Mouse (Mus musculus) embryonic facial prominence, embryonic 10.5 days (tissue): ENCODE data around the gene Rasal2. TPM values are rescaled to one million over a fixed set of nuclear protein-coding genes. Genes with fewer than 3 reads are reported as not detected.

Experiments used
- DNase-seq: peaks from one replicate; pipeline ENCODE4 v3.0.0-alpha.2; 2017; ENCODE audit warnings: low spot score
- H3K27ac ChIP-seq: fragments of 300-500 bp; sonication (generic); replicated peaks from 2 replicates; pipeline ENCODE4 v1.5.1; 2016; ENCODE audit warnings: mild to moderate bottlenecking
- H3K27me3 ChIP-seq: fragments of 300-500 bp; sonication (generic); replicated peaks from 2 replicates; pipeline ENCODE4 v1.6.1; 2016; ENCODE audit warnings: low read depth, mild to moderate bottlenecking; ENCODE audit not compliant: poor library complexity, severe bottlenecking
- H3K36me3 ChIP-seq: fragments of 300-500 bp; sonication (generic); replicated peaks from 2 replicates; pipeline ENCODE4 v1.6.1; 2016; ENCODE audit warnings: mild to moderate bottlenecking, moderate library complexity
- H3K4me1 ChIP-seq: fragments of 300-500 bp; sonication (generic); 2 replicates; pipeline ENCODE4 v1.6.1; 2016
- H3K4me3 ChIP-seq: fragments of 300-500 bp; sonication (generic); 2 replicates; pipeline ENCODE4 v1.5.1; 2016; ENCODE audit warnings: mild to moderate bottlenecking, moderate library complexity
- H3K9me3 ChIP-seq: fragments of 300-500 bp; sonication (generic); 2 replicates; pipeline ENCODE4 v1.6.1; 2016; ENCODE audit warnings: mild to moderate bottlenecking
- WGBS: fragments of 180-500 bp; shearing (Covaris S2); methylation state at CpG from one replicate; pipeline ENCODE4 v1.1.7; 2016; 5-methylcytosine and 5-hydroxymethylcytosine counted together
- polyA plus RNA-seq: library from polyadenylated mRNA; unstranded; fragments of >200 nt; fragmentation: Nextera tagmentation; extraction: Ambion mirVana; gene quantifications from 2 replicates; pipeline ENCODE4 v1.2.1, GENCODE M21; 2016

The Rasal2 gene
- polyA plus RNA-seq, 1 experiment from 2014 or later, result 9.0 TPM

- Histone ChIP-seq H3K27ac (no peak overlapping the region), H3K9me3 (no peaks in the 10 kb centered on the region), H3K27me3 (0 out of 2 replicates have a peak, but pooled peaks cover 3% of the 10 kb centered on the region), H3K4me3 (no peak overlapping the region), H3K36me3 (no peaks in the 10 kb centered on the region), H3K4me1 (peaks cover 1% of the 10 kb centered on the region)
- no peak for DNase-seq
- WGBS, result 89% methylated on average over 4 of the region's 4 CpGs
Measured at GRCm38 (mm10) chr1:157434404-157434803, 22.0 kb upstream of the Rasal2 start.

GRCm38 (mm10) chr1:157433316-157433715 lies 20.9 kb upstream of the Rasal2 start:
- WGBS, result 54% methylated on average over 3 of the region's 3 CpGs
- Histone ChIP-seq H3K9me3 (no peaks in the 10 kb centered on the region), H3K36me3 (no peaks in the 10 kb centered on the region), H3K4me3 (no peak overlapping the region), H3K27me3 (0 out of 2 replicates have a peak, but pooled peaks cover 3% of the 10 kb centered on the region), H3K4me1 (no peaks in the 10 kb centered on the region), H3K27ac (no peak overlapping the region)
- DNase-seq, result no peak

GRCm38 (mm10) chr1:157428366-157428765 lies 16.0 kb upstream of the Rasal2 start:
- WGBS, result 93% methylated on average over 3 of the region's 3 CpGs
- DNase-seq, result no peak
- Histone ChIP-seq H3K4me1 (no peaks in the 10 kb centered on the region), H3K4me3 (no peak overlapping the region), H3K27ac (no peak overlapping the region), H3K9me3 (no peaks in the 10 kb centered on the region), H3K27me3 (no peaks in the 10 kb centered on the region), H3K36me3 (no peaks in the 10 kb centered on the region)

GRCm38 (mm10) chr1:157427604-157428003 lies 15.2 kb upstream of the Rasal2 start:
- no peaks in the 10 kb centered on the region for H3K36me3 ChIP-seq
- WGBS, result 92% methylated on average over 4 of the region's 4 CpGs

GRCm38 (mm10) chr1:157426933-157427332 lies 14.5 kb upstream of the Rasal2 start:
- Histone ChIP-seq H3K27ac (no peak overlapping the region), H3K4me1 (no peaks in the 10 kb centered on the region), H3K9me3 (no peaks in the 10 kb centered on the region), H3K36me3 (no peaks in the 10 kb centered on the region), H3K27me3 (no peaks in the 10 kb centered on the region), H3K4me3 (no peak overlapping the region)
- no peak for DNase-seq
- WGBS, result 73% methylated on average over 1 of the region's 1 CpGs

More at GRCm38 (mm10) chr1:157427604-157428003, 15.2 kb upstream of the Rasal2 start:
- Histone ChIP-seq H3K27me3 (no peaks in the 10 kb centered on the region), H3K4me3 (no peak overlapping the region), H3K9me3 (no peaks in the 10 kb centered on the region), H3K4me1 (no peaks in the 10 kb centered on the region), H3K27ac (no peak overlapping the region)
- DNase-seq, result no peak

- Histone ChIP-seq H3K36me3 (no peaks in the 10 kb centered on the region), H3K4me3 (no peak overlapping the region), H3K9me3 (no peaks in the 10 kb centered on the region), H3K4me1 (no peaks in the 10 kb centered on the region), H3K27me3 (no peaks in the 10 kb centered on the region), H3K27ac (no peak overlapping the region)
- 76% methylated on average over 8 of the region's 8 CpGs for whole genome bisulfite sequencing
- no peak for DNase-seq
Measured at GRCm38 (mm10) chr1:157425741-157426427, 13.5 kb upstream of the Rasal2 start.

- peaks cover 17% of the 10 kb centered on the region for H3K4me1 ChIP-seq
- no peaks in the 10 kb centered on the region for H3K27me3 ChIP-seq
- H3K27ac ChIP-seq, result peak overlapping the region; percentile 57; the same call in 1 of the 2 replicates
- H3K36me3 ChIP-seq, result peaks cover 18% of the 10 kb centered on the region
- DNase-seq, result no peak
- WGBS, result 48% methylated on average over 7 of the region's 7 CpGs
- H3K4me3 ChIP-seq, result no peak overlapping the region
- H3K9me3 ChIP-seq, result no peaks in the 10 kb centered on the region
Measured at GRCm38 (mm10) chr1:157417861-157418260, 5.5 kb upstream of the Rasal2 start.

GRCm38 (mm10) chr1:157417414-157417813 lies 5.0 kb upstream of the Rasal2 start:
- peaks cover 17% of the 10 kb centered on the region for H3K4me1 ChIP-seq
- no peak overlapping the region for H3K4me3 ChIP-seq
- no peak for DNase-seq
- no peaks in the 10 kb centered on the region for H3K9me3 ChIP-seq
- 51% methylated on average over 3 of the region's 3 CpGs for WGBS
- H3K27me3 ChIP-seq, result no peaks in the 10 kb centered on the region
- H3K36me3 ChIP-seq, result peaks cover 18% of the 10 kb centered on the region
- H3K27ac ChIP-seq, result peak overlapping the region; percentile 57; the same call in 1 of the 2 replicates

- Histone ChIP-seq H3K27ac (no peak overlapping the region), H3K36me3 (peaks cover 18% of the 10 kb centered on the region), H3K4me1 (peaks cover 18% of the 10 kb centered on the region), H3K27me3 (no peaks in the 10 kb centered on the region), H3K9me3 (no peaks in the 10 kb centered on the region), H3K4me3 (no peak overlapping the region)
- DNase-seq, result no peak
- WGBS, result 83% methylated on average over 2 of the region's 2 CpGs
Measured at GRCm38 (mm10) chr1:157416628-157417027, 4.2 kb upstream of the Rasal2 start.

- Histone ChIP-seq H3K9me3 (no peaks in the 10 kb centered on the region), H3K4me1 (peaks cover 26% of the 10 kb centered on the region), H3K27me3 (no peaks in the 10 kb centered on the region), H3K27ac (no peak overlapping the region), H3K4me3 (no peak overlapping the region), H3K36me3 (peaks cover 18% of the 10 kb centered on the region)
- no peak for DNase-seq
- WGBS, result 75% methylated on average over 3 of the region's 3 CpGs
Measured at GRCm38 (mm10) chr1:157415771-157416170, 3.4 kb upstream of the Rasal2 start.

GRCm38 (mm10) chr1:157411711-157412380 lies 549 bp downstream of the Rasal2 start:
- peaks cover 21% of the 10 kb centered on the region for H3K4me1 ChIP-seq
- peaks cover 2% of the 10 kb centered on the region; the same call in 1 of the 2 replicates for H3K36me3 ChIP-seq
- H3K27me3 ChIP-seq, result no peaks in the 10 kb centered on the region
- peak; percentile 76 for DNase-seq
- no peaks in the 10 kb centered on the region for H3K9me3 ChIP-seq
- H3K27ac ChIP-seq, result peak overlapping the region; percentile 96
- WGBS, result under 1% methylated on average over 85 of the region's 85 CpGs
- H3K4me3 ChIP-seq, result peak overlapping the region; percentile 91

- Histone ChIP-seq H3K27ac (peak overlapping the region; percentile 96), H3K4me3 (peak overlapping the region; percentile 91), H3K4me1 (peaks cover 21% of the 10 kb centered on the region)
Measured at GRCm38 (mm10) chr1:157411341-157411710, 1.1 kb downstream of the Rasal2 start.

GRCm38 (mm10) chr1:157410937-157411336 lies 1.5 kb downstream of the Rasal2 start:
- H3K36me3 ChIP-seq, result peaks cover 2% of the 10 kb centered on the region; the same call in 1 of the 2 replicates
- 18% methylated on average over 8 of the region's 8 CpGs for WGBS
- no peaks in the 10 kb centered on the region for H3K27me3 ChIP-seq
- peaks cover 21% of the 10 kb centered on the region for H3K4me1 ChIP-seq
- no peak for DNase-seq
- H3K27ac ChIP-seq, result no peak overlapping the region
- no peaks in the 10 kb centered on the region for H3K9me3 ChIP-seq
- peak overlapping the region; percentile 91 for H3K4me3 ChIP-seq

More at GRCm38 (mm10) chr1:157411341-157411710, 1.1 kb downstream of the Rasal2 start:
- H3K27me3 ChIP-seq, result no peaks in the 10 kb centered on the region
- H3K36me3 ChIP-seq, result peaks cover 2% of the 10 kb centered on the region; the same call in 1 of the 2 replicates
- no peak for DNase-seq
- no peaks in the 10 kb centered on the region for H3K9me3 ChIP-seq
- WGBS, result 2% methylated on average over 4 of the region's 4 CpGs
